Mouse (Mus musculus): ENCODE results near the gene Prdm8.
A peak's percentile ranks its signal among the peaks of the same experiment; 100 is the strongest.

Gene Prdm8

GRCm38 (mm10) chr5:98184971-98185805 is 18.2 kb downstream of the Prdm8 start:
- peak; percentile 90 for DNase-seq (ENCODE audit: low spot score)

DNA sequence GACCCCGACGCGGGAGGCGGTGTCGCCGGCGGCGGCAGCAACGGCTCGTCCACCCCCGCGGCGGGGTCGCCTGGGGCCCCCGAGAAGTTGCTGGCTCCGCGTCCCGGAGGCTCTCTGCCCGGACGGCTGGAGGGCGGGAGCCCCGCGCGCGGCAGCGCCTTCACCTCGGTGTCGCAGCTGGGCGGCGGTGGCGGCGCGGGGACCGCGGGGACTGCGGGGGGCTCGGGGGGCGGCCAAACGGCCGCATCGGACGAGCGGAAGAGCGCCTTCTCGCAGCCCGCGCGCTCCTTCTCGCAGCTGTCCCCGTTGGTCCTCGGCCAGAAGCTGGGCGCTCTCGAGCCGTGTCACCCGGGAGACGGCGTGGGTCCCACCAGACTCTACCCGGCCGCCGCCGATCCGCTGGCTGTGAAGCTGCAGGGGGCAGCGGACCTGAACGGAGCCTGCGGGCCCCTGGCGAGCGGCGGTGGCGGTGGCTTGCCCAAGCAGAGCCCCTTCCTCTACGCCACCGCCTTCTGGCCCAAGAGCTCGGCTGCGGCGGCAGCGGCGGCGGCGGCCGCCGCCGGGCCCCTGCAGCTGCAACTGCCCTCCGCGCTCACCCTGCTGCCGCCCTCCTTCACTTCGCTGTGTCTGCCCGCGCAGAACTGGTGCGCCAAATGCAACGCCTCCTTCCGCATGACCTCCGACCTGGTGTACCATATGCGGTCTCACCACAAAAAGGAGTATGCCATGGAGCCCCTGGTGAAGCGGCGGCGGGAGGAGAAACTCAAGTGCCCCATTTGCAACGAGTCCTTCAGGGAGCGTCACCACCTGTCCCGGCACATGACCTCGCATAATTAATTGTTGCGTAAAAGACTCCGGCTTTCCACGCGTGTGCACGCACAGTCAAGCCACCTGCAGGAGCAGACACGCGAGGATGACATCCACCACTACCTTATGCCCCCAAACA is 19.1 kb downstream of the Prdm8 start:
- peak; percentile 61 for DNase-seq (ENCODE audit: low spot score)

DNA sequence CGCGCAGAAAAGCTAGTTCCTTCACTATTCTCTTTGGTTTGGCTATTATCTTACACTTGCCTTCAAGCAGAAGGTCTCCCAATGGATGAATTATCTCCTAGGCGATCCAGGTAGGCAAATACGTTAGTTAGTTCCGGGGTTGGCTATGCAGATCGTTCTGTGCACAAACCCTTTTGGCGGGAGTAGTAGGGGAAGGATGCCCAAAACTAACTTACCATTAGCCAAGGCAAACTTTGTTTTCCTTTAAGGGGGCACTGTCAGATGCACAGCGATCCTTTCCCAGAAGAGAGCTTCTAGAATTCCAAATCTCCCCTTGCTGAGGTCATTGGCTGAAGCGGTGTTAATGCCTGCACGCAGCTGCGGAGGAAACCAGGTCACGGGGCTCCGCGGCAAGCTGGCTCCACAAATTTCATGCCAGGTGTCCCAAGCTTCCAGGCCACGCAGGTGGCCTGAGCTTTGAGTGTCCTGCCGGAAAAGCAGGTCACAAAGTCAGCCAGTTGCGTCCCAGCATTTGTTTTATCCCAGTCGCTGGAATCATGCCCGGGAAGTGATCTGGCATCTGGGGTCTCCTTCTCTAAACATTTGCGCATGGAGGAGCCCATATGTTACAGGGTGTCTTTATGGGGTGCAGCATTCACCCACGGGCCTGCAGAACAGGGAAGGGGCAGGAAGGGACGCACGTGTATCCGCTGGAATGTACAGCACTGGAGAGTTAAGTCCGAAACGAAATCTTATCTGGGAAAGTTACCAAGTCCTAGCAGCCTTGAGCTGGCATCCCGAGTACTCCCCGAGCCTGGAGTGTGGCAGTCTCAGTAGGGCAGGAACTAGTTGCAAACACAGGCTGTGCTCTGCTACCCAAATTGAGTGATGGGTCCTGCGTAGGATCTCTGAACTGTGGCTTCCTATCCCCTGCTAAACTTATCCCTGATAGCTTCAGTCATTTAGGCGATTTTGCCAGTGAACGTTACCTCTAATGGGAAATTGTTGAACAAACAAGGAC is 22.5 kb downstream of the Prdm8 start:
- DNase-seq (ENCODE audit: low spot score): peak; percentile 28

- DNase-seq (ENCODE audit: low spot score): no peak
Measured at GRCm38 (mm10) chr5:98192295-98192983, 25.4 kb downstream of the Prdm8 start.

DNA sequence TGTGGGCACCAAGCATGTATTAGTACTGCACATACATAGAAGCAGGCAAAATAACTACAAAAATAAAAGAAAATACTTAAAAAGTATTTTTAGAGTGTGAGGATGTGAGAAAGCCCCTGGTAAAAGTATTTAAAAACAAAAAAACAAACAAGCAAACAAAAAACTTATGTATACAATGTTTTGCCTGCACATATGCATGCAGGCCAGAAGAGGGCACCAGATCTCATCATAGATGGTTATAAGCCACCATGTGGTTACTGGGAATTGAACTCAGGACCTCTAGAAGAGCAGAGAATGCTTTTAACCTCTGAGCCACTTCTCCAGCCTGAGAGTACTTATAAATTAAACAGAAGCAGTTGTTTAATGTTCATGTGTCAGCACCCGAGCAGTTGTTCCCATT is 28.0 kb downstream of the Prdm8 start:
- no peak for DNase-seq (ENCODE audit: low spot score)

- DNase-seq (ENCODE audit: low spot score): peak; percentile 62
Measured at GRCm38 (mm10) chr5:98198412-98199218, 31.6 kb downstream of the Prdm8 start.

GRCm38 (mm10) chr5:98199219-98199552 is 32.2 kb downstream of the Prdm8 start:
- DNase-seq (ENCODE audit: low spot score): no peak

- no peak for DNase-seq (ENCODE audit: low spot score)
Measured at GRCm38 (mm10) chr5:98201606-98202005, 34.6 kb downstream of the Prdm8 start.

- no peak for DNase-seq (ENCODE audit: low spot score)
Measured at GRCm38 (mm10) chr5:98202996-98203395, 36.0 kb downstream of the Prdm8 start.

DNA sequence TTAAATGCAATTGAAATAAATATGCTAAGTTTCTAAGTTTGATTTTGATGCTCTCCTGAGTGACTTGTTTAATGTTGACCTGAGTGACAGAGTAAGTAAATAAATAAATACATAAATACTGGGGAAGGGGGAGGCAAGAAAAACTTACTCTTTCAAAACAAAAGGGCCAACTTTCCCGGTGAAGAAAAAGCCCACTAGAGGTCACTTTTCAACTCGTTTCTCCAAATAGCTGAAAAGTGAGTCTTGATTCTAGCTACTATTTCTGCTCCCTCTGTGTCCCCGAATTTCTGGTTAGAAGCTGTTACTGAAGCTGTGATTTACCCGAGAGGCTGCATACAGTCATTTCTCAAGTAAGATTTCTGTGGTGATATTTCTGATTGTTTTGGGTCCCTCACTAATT is 45.5 kb downstream of the Prdm8 start:
- DNase-seq (ENCODE audit: low spot score): peak; percentile 31

- DNase-seq (ENCODE audit: low spot score): no peak
Measured at GRCm38 (mm10) chr5:98221956-98222355, 55.0 kb downstream of the Prdm8 start.

GRCm38 (mm10) chr5:98226710-98227109 is 59.7 kb downstream of the Prdm8 start:
- no peak for DNase-seq (ENCODE audit: low spot score)

DNA sequence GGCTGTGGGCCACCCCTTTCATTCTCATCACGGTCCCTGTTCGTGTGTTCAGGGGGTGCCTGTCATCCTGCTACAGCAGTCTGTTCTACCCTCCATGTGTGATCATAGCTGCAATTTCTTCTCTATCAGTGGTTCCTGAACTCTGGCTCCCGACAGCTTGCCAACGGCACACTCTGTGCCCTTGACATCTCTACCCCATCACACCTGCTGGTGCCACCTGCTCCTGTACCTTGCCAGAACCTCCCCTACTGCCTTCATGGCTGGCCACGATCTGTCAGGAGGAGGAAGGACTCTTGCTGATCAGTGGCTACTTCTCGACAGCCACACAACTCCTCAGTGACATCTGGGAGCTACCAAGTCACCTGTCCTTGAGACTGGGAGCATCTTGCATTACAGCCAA is 62.5 kb downstream of the Prdm8 start:
- DNase-seq (ENCODE audit: low spot score): no peak

GRCm38 (mm10) chr5:98238466-98238865 is 71.5 kb downstream of the Prdm8 start:
- DNase-seq (ENCODE audit: low spot score): no peak
